Mouse (Mus musculus) lung, postnatal 0 days (tissue): ENCODE measurements around the gene Traf4.

Experiments
- CTCF ChIP-seq: IDR thresholded peaks from 2 replicates; pipeline ENCODE4 v1.5.1; 2016; ENCODE audit warnings: antibody characterized with exemption, mild to moderate bottlenecking
- EP300 ChIP-seq: IDR thresholded peaks from 2 replicates; pipeline ENCODE4 v1.6.1; 2016; ENCODE audit warnings: antibody characterized with exemption, mild to moderate bottlenecking, control low read depth

- TF ChIP-seq EP300 (no peak), CTCF (no peak)
These were observed 44.5 kb upstream of the Traf4 start for GRCm38 (mm10) chr11:78209886-78210285.
